Mouse (Mus musculus): ENCODE results near the gene Rgs1. TPM values are rescaled to one million over a fixed set of nuclear protein-coding genes. Genes with fewer than 3 reads are reported as not detected.

Rgs1 gene
- polyA plus RNA-seq (2012; rRNA removed), result 0.38 and 0.54 TPM in 2 replicates

GRCm38 (mm10) chr1:144248923-144249322, at the start of gene Rgs1:
Gene Rgs1 (minus strand): TSS chr1:144249242.

Other genes with a start within 250 kb of the Rgs1 start
- 49.1 and 52.6 TPM in 2 replicates for gene Rgs2, start 245.1 kb downstream of the Rgs1 start, polyA plus RNA-seq (2012; rRNA removed)
- gene Rgs13, start 71.9 kb downstream of the Rgs1 start, polyA plus RNA-seq (2012; rRNA removed), result 0.43 and 0.84 TPM in 2 replicates